Mouse (Mus musculus) heart, postnatal 0 days (tissue): ENCODE measurements around the gene Zfp579.

ENCODE experiments used
- CTCF ChIP-seq: IDR thresholded peaks from 2 replicates; pipeline ENCODE4 v1.5.1; 2016; ENCODE audit warnings: antibody characterized with exemption, control low read depth, low read depth
- EP300 ChIP-seq: IDR thresholded peaks from 2 replicates; pipeline ENCODE4 v1.6.1; 2016; ENCODE audit warnings: antibody characterized with exemption, low read depth

- TF ChIP-seq CTCF, result no peak
- TF ChIP-seq EP300, result no peak
Observed at GRCm38 (mm10) chr7:4993347-4993998, 2.5 kb downstream of the Zfp579 start.
